Mouse (Mus musculus) cerebellum, postnatal 25 days (tissue): ENCODE data around the gene Gm10322.
A peak's percentile ranks its signal among the peaks of the same experiment; 100 is the strongest.

Experiments
- DNase-seq, 2 experiments: peaks; one replicate each; pipeline ENCODE4 v3.0.0; 2021; ENCODE audit warnings: mixed read lengths in 2 of 2

Gm10322 gene

DNA sequence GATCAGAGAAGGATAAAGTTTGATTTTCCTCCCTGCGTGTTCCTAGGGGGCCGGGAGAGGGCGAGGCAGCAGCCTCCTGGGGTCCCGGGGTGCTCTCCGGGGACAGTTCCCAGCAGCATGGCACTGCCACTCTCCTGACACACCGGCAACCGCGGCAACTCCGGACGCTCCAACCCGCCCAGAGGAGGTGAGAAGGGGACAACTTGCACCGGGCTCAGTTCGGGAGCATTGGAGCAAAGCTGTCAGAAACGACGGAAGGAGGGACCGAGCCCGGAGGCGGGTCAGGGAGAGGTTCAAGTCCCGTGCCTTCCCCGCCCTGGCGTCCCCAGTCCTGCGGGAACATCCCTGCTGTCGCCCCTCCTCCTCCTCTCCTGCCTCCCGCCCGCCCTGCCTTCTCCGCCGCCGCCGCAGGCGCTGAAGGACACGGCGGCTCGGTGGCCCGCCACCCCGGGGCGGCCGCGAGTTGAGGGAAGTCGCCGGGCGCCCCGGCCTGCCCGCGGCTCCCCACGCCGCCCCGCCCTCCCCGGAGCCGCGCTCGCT is at the start of gene Gm10322:
Gene Gm10322 (plus strand): TSS at position 83 of the 540 bp plus-strand sequence.
- DNase-seq, result peak in 1 of 2 experiments; percentile 79

- no peak for DNase-seq
Measured at GRCm38 (mm10) chr10:59566968-59567367, 48.9 kb upstream of the Gm10322 start.

GRCm38 (mm10) chr10:59568665-59569480 is 47.0 kb upstream of the Gm10322 start:
- DNase-seq, result no peak

DNA sequence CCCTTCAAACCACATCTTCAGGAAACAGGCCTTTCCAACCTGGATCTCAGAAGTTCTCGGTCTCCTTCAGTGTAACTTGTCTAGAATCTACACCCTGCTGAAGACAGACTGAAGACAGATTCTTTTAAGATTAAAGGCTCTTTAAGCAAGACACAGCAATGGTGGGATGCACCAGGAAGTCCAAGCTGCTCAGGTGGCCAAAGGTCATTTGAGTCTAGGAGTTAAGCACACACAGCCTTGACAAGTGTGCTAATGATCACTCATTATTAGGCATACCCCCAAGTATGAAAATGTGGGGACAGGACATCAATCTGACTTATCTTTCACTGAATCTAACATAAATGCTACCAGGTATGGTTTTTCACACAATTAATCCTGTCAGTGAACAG is 46.4 kb upstream of the Gm10322 start:
- no peak for DNase-seq

DNA sequence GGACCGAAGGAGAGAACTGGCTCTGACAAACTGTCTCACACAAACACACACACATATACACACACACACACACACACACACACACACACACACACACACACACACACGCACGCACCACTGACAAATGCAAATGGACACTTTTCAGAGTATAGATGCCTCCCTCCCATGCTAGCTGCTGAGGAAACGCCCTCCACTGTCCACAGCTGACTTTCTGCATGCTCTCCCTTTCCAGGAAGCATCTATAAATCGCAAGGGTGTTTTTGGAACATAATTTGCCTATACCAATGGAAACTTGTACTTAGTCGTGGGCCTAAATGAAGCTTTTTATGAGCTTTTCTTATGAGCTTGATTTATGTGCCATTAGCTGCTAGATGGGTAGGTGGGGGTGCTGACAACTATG is 45.5 kb upstream of the Gm10322 start:
- DNase-seq, result no peak

DNA sequence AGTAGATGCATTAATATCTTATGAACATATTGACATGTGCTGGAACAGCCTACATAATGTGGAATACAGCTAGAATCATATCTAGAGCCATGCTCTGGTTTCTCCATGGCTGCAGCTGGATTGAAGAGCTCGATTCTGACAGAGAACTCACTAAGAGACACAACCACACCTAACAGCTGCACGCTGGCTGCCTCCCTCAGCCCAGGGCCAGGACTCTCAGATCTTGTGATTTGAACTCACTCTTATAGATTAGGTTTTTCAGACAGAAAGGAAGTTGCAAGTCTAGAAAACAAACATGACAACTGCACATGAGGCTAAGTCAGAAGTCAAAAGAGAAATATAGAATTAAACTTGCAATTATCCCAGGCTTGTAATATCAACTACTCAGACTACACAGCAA is 45.1 kb upstream of the Gm10322 start:
- no peak for DNase-seq

DNA sequence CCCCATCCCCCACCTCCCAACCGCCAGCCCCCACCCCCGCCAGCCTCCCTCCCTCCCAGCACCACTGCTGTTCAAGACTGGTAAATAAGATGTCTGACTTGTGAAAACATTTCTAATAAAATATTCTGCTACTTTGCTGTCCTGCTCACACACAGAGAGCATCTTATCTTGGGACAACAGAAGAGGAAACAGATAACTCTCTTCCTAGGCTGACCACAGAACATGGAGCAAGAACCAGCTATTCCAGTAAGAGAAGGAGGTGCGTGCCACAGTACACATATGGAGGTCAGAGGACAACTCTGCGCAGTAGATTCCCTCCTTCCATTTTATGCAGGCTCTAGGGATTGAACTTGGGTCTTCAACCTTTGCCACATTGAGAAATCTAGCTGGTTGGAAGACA is 44.6 kb upstream of the Gm10322 start:
- DNase-seq, result no peak

DNA sequence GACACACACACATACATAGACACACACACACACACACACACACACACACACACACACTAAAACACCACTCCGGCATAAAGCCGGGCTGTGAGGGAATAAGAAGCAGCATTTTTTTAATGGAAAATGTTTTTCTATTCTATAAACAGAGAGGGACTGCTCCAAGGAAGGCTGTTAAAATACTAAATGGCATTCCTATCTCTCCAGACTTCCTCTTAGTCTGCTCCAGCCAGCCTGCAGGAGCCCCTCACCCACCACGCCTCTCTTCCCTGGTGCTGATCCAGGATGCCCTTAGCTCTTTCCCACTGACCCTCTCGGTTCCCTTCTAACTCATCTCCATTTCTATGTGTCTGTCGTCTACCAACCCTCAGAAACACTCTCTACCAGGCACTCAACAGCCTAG is 43.9 kb upstream of the Gm10322 start:
- DNase-seq, result no peak

DNA sequence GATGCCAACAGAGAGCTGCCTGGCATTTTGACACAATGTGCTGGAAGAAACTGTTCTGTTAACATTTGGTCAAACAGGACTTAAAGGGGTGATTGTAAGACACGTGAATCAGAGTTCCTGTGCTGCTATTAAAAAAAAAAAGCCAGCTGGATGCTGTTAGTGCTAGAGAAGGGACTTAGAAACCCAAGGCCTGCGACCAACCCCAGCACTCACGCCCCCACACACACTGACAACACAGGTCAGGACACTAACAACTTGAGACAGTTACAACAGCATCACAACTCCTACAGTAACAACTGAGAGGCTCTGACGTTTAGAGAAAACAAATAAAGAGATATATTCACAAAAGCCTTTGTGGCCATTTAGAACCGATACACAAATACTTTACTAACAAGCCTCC is 39.6 kb upstream of the Gm10322 start:
- no peak for DNase-seq

DNA sequence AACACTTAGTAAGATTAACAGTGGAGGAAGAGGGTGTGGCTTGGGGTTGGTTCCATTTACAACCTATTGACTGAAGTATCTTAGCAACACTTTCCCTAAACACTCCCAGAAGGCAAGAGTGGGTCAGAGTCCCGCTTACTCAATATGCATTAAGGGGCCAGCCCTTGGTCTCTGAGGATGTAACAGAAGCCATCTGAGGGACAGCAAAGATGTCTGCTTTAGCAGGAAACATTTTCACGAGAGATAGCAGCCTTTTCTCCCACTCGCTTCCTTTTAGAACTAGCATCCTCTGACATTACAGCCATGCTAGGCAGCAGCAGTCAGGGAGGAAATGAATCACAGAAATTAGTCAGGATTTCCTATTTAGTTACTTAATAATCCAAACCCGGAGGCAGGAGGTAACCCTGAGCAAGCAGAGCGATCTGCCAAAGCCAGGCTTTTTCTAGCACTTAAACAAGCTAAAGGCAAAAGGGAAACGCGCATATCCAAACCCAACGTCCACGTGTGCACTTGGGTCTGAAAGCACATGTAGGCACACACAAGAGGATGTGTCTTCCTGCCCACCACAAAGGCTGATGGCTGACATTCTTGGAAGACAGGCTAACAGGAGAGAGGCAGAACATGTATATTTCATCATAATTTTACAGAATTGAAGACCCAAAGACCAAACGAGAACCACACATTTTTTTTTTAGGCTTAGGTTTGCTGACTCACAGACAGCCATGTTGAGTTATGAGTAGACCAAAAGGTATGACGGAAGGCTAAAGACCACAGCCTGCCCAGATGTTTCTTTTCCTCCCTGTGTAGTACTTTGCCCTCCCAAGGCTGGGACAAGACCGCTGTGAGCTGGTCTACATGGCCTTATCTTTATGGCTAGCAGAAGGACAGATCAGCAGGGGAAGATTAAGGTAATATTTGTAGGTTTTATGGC is 37.7 kb upstream of the Gm10322 start:
- DNase-seq, result no peak

DNA sequence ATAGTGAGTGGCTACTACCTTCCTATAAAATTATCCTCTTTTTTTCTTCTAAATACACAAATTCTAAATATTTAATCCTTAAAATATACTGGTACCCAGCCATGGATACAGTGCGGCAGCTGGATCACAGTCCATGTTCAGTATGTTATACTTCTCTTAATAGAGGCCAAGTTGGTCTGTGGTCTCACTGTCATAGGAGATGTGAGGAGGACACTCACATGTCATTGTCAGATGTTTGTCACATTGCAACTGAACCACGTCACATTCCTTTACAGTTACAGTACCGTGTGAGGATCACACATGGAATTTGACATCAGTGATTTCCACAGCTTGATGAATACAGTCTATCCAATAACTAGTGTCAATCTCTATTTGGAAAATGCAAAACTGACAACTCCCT is 36.2 kb upstream of the Gm10322 start:
- no peak for DNase-seq

GRCm38 (mm10) chr10:59580593-59581149 is 35.2 kb upstream of the Gm10322 start:
- no peak for DNase-seq

GRCm38 (mm10) chr10:59581826-59582543 is 33.9 kb upstream of the Gm10322 start:
- no peak for DNase-seq

DNA sequence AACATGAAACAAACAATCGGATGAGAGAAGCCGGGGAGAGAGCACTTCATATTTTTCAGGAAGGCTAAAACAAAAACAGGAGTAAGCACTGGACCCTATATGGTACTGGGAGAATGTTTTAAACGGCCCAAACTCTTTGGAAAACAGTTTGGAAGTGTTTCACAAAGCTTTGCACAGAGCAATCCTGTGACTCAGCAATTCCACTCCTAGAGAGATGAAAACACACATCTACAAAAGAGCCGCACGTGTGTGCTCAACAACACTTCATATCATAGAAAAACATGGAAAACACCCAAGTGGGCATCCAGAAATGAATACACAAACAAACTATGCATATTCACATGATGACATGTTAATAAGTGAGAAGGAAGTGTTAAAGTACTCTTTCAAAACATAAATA is 30.2 kb upstream of the Gm10322 start:
- DNase-seq, result no peak

DNA sequence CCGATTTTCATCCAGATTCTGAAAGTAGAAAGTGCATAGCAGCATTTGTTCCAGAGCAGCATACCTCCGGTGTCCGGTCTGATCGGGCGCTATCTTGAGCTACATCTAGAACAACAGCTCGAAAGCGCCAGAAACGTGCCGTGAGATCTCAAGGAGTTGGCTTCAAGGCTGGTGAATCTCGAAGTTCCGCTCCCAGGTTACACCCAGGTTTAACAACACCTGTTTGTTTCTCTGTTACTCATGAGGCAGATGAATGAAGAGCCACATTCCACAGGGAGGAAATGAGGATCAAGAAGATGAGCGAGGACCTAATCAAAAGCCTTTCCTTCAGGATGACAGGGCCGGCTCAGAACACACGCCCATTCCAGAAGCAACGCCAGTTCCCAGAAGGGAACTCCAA is 29.0 kb upstream of the Gm10322 start:
- no peak for DNase-seq

GRCm38 (mm10) chr10:59588135-59588534 is 27.7 kb upstream of the Gm10322 start:
- DNase-seq, result no peak

DNA sequence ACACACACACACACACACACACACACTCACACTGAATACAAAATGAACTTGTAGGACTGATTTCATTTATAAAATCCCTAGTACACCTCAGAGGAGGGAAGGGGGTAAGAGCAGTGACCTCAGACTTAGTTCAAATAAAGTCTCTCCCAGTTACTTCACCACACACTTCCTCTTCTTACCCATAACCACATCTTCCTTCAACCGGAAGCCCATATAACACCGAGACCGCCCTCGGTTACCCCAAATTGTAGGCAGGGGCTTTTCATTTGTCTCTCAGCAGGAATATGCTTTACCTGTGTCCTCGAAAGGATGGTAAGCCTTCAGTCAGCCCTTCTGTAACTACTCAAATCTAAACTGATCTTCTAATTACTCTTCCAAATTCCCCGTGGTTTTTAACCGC is 26.4 kb upstream of the Gm10322 start:
- no peak for DNase-seq

DNA sequence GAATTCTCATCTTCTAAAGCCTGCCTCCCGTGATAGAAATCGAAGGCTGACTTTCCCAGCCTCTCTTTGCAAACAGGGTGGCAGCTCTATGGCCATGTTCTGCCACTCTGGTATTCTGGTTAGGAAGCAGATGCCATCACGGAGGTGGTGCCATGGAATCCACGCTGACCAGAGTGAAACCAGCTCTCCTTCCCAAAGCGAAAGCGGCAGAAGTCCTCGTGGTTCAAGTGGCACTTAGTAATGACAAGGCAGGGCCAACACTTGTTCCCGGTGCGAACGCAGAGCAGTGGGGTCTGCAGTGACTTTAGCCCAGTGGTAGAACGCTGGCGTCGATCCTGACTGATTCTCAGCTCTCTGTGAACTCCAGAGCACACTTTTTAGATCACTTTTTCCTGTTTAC is 26.0 kb upstream of the Gm10322 start:
- no peak for DNase-seq

DNA sequence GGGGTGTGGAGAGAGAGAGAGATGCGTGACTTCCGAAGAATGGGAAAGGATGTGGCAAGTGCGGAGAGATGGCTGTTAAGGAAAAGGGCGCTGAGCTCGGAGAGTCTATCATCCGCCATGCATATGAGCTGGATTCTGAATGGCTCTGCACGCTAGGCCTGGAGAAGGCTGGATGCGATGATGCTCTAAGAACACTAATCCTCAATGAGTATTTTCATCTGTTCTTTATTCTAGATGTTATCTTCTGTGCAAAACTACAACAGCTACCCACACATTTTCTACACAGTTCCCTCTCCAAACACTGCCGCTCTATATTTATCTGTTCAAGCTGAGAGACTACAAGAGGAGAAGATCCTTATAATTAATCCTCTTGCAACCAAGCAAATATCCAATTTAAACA is 25.3 kb upstream of the Gm10322 start:
- no peak for DNase-seq

GRCm38 (mm10) chr10:59593826-59594570 is 21.9 kb upstream of the Gm10322 start:
- peak; percentile 91 to 95 for DNase-seq

GRCm38 (mm10) chr10:59600516-59600915 is 15.3 kb upstream of the Gm10322 start:
- DNase-seq, result peak in 1 of 2 experiments; percentile 27

- no peak for DNase-seq
Measured at GRCm38 (mm10) chr10:59602043-59602442, 13.8 kb upstream of the Gm10322 start.
